Mouse (Mus musculus): Measurements from ENCODE around the gene Ppp1r35.

The Ppp1r35 gene

DNA sequence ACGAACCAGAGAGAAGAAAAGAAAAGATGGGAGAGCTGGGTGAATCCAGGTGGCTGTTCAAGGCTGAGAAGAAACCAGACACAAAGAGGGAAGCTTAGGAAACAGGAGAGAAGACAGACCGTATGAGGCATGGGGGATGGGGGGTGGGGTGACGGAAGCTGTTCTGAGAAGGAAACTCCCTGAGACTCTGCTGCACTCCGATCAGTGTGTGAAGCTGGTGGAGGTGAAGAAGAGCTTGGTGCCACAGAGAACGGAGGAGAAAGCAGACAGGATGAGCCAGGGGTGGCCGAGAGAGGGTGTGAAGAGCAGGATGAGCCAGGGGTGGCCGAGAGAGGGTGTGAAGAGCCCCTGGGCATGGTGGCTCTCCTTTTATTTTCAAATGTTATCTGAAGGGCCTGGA, 47.8 kb downstream of the Ppp1r35 start:
- DNase-seq (ENCODE audit: low read depth, low spot score): no peak

DNA sequence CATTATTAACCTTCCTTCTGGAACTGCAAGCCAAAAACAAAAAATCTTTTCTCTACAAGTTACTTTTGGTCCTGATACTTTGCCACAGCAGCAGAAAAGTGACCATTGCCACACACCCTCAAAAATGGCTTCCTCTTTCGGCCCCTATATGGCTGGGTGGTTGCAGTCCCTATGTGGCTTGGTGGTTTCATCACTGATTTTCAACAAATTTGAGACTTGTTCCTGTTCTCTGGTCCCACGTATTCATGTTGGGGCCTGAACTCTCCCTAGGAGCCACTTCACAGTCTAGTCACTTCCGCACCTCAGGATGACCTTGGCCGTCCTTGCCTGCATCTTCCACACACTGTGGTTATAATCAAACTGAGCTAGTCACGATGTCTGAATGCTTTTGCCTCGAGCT, 50.0 kb downstream of the Ppp1r35 start:
- DNase-seq (ENCODE audit: low read depth, low spot score): no peak

Data from mesoderm, embryonic 11.5 days (tissue).